Mouse (Mus musculus): ENCODE measurements around the gene Vmn1r50.
"Not testable (repeated sequence)": the region's sequence is repeated elsewhere in the genome, so short reads cannot be mapped to it uniquely, and the experiment has no call there.

Vmn1r50 gene

DNA sequence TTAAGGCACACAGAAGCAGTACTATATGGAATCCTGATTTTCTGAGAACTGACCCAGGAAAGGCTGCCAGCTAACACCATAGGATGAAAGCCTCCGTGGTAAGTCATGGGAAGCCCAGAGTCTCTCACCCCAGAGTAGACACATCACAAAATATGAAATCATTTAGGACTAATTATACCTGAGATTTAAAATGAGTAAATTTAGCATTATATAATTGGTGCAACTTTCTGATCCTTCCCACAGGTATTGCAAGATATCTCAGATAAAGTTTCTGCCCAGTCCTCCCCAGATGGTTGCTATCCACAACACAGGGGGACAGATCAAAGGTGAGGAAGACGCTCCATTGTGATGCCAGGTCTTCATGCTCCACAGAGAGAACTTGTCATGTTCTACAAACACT is at the start of gene Vmn1r50:
Gene Vmn1r50, plus strand, starts transcription at position 301 of the 400 bp plus-strand sequence.
- DNase-seq (ENCODE audit: low read depth, low spot score), result no peak

DNA sequence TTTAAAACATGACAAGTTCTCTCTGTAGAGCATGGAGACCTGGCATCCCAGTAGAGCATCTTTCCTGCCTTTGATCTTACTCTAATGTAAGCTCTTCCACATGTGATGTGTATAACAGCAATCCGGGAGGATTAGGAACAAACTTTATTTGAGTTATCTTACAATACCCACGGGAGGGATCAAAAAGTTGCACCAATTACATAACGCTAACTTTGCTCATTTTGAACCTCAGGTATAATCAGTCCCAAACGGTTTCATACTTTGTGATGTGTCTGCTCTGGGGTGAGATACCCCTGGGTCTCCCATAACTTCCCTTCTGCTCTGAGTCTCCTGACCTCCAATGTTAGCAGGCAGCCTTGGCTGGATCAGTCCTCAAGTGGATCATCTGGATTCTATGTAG is 22.8 kb upstream of the Vmn1r50 start, which contains the start of gene Vmn1r49:
Gene Vmn1r49, minus strand, starts transcription at position 101 of the 400 bp plus-strand sequence.
- DNase-seq (ENCODE audit: low read depth, low spot score), result no peak

DNA sequence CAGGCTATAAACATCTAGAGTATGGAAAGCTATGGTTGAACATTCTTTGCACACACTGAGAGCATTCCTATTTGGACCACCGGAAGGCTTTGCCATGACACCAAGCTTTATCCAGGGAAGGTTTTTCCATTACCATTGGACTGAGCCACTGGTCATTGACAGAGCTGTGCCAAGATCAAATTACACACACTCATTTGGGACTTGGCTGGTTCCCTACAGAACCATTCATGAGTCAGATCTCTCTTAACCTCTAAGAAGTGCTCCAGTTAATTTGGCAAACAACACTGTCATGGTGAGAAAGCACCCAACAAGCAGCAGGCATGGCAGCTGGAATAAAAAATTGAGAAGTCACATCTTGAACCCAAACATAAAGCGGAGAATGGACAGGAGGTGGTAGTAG is 664 bp upstream of the Vmn1r50 start:
- no peak for DNase-seq (ENCODE audit: low read depth, low spot score)

DNA sequence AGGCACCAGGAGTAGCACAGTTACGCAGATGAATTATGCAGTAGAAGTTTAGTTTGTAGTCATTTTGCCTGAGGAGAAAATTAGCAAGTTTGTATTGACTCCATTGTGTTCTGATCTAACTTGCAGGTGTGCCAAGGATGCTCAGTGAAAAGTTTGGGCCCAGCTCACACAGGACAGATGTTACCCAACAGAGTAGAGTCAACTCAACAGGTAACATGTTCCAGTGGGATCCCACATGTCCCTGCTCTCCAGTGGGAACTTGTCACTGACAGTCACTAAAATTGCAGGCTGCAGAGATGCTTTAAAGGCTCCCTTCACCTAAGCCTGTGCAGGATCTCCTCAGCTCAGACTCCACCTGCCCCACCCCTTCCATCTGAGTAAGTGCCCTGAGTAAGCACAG is 21.1 kb downstream of the Vmn1r50 start, which contains the start of gene Vmn1r51:
Gene Vmn1r51, plus strand, starts transcription at position 301 of the 400 bp plus-strand sequence.
- DNase-seq (ENCODE audit: low read depth, low spot score), result not testable (repeated sequence)
